Mouse (Mus musculus) erythroblast, adult 5-6 weeks (primary cell): ENCODE data around the gene Tmigd3. TPM values are rescaled to one million over a fixed set of nuclear protein-coding genes. Genes with fewer than 3 reads are reported as not detected.

Experiments used
- total RNA-seq, 2 experiments: library from RNA; stranded (forward) in 1 of 2; stranded (reverse) in 1 of 2; fragments of 150-400 nt in 1 of 2; fragments of 200-764, 138-1000 nt in 1 of 2; gene quantifications; 2 replicates each; pipeline versions ENCODE4 v1.2.3 to v1.2.4; 2015 to 2017; ENCODE audit warnings: low replicate concordance in 2 of 2

Gene Tmigd3
- total RNA-seq, 2 experiments from 2014 or later = 1.2 TPM; not detected in 1

Other genes starting within 250 kb of the Tmigd3 start
- 6.3 and 10.8 TPM in 2 replicates for gene Ddx20, start 183.3 kb upstream of the Tmigd3 start, total RNA-seq (2015; ENCODE audit: low replicate concordance)
- gene Ddx20, start 183.3 kb upstream of the Tmigd3 start, total RNA-seq (2017; ENCODE audit: low replicate concordance) = 9.5 and 12.3 TPM in 2 replicates
- 0.21 TPM in 1 of 2 replicates, not detected in the other for gene Inka2, start 166.3 kb upstream of the Tmigd3 start, total RNA-seq (2015; ENCODE audit: low replicate concordance)
- 0.28 TPM in 1 of 2 replicates, not detected in the other for gene Inka2, start 166.3 kb upstream of the Tmigd3 start, total RNA-seq (2017; ENCODE audit: low replicate concordance)
- gene Rap1a, start 69.6 kb upstream of the Tmigd3 start, total RNA-seq (2015; ENCODE audit: low replicate concordance) = 67.7 and 77.8 TPM in 2 replicates
- 99.3 and 137 TPM in 2 replicates for gene Rap1a, start 69.6 kb upstream of the Tmigd3 start, total RNA-seq (2017; ENCODE audit: low replicate concordance)
- gene Adora3, start within 50 bp of the Tmigd3 start, total RNA-seq (2015; ENCODE audit: low replicate concordance) = 0.84 TPM in 1 of 2 replicates, not detected in the other
- gene Adora3, start within 50 bp of the Tmigd3 start, total RNA-seq (2017; ENCODE audit: low replicate concordance) = 1.1 TPM in 1 of 2 replicates, not detected in the other
- 19.9 and 22.1 TPM in 2 replicates for gene I830077J02Rik, start 61.8 kb downstream of the Tmigd3 start, total RNA-seq (2015; ENCODE audit: low replicate concordance)
- gene I830077J02Rik, start 61.8 kb downstream of the Tmigd3 start, total RNA-seq (2017; ENCODE audit: low replicate concordance) = 5.4 and 7.1 TPM in 2 replicates
- gene Wdr77, start 88.5 kb downstream of the Tmigd3 start, total RNA-seq (2015; ENCODE audit: low replicate concordance) = 14.6 and 17.9 TPM in 2 replicates
- gene Wdr77, start 88.5 kb downstream of the Tmigd3 start, total RNA-seq (2017; ENCODE audit: low replicate concordance) = 10.5 and 11.4 TPM in 2 replicates
- gene Atp5f1, start 89.2 kb downstream of the Tmigd3 start, total RNA-seq (2015; ENCODE audit: low replicate concordance) = 159 and 191 TPM in 2 replicates
- gene Atp5f1, start 89.2 kb downstream of the Tmigd3 start, total RNA-seq (2017; ENCODE audit: low replicate concordance) = 268 and 302 TPM in 2 replicates
- gene Ovgp1, start 102.8 kb downstream of the Tmigd3 start, total RNA-seq (2015; ENCODE audit: low replicate concordance) = 4.4 and 21.9 TPM in 2 replicates
- 31.0 and 38.5 TPM in 2 replicates for gene Ovgp1, start 102.8 kb downstream of the Tmigd3 start, total RNA-seq (2017; ENCODE audit: low replicate concordance)
- gene Pifo, start 143.7 kb downstream of the Tmigd3 start, total RNA-seq (2015; ENCODE audit: low replicate concordance) = not detected in 2 replicates
- gene Pifo, start 143.7 kb downstream of the Tmigd3 start, total RNA-seq (2017; ENCODE audit: low replicate concordance) = not detected in 2 replicates
- gene Chil5, start 161.9 kb downstream of the Tmigd3 start, total RNA-seq (2015; ENCODE audit: low replicate concordance) = 4.6 TPM in 1 of 2 replicates, not detected in the other
- gene Chil5, start 161.9 kb downstream of the Tmigd3 start, total RNA-seq (2017; ENCODE audit: low replicate concordance) = 1.5 and 1.7 TPM in 2 replicates
- gene Chia1, start 242.3 kb downstream of the Tmigd3 start, total RNA-seq (2015; ENCODE audit: low replicate concordance) = 3.7 TPM in 1 of 2 replicates, not detected in the other
- gene Chia1, start 242.3 kb downstream of the Tmigd3 start, total RNA-seq (2017; ENCODE audit: low replicate concordance) = not detected in 2 replicates